Mouse (Mus musculus): ENCODE data around the gene Zfp804b. TPM values are rescaled to one million over a fixed set of nuclear protein-coding genes. Genes with fewer than 3 reads are reported as not detected.
"Not testable (repeated sequence)": the region's sequence is repeated elsewhere in the genome, so short reads cannot be mapped to it uniquely, and the experiment has no call there.

Gene Zfp804b
- 0.09 and 0.14 TPM in 2 replicates for polyA plus RNA-seq (2015; fragmentation: Nextera tagmentation; extraction: Ambion mirVana)

- ATAC-seq: peak; percentile 97
- WGBS: under 1% methylated on average over 50 of the region's 50 CpGs
- H3K36me3 ChIP-seq: no peaks in the 10 kb centered on the region
- no peaks in the 10 kb centered on the region for H3K27me3 ChIP-seq (replicated peaks)
- no peaks in the 10 kb centered on the region for H3K4me1 ChIP-seq (replicated peaks)
- no peak within 1 kb of the TSS for H3K27ac ChIP-seq
- peak within 1 kb of the TSS; percentile 98 for H3K4me2 ChIP-seq (replicated peaks)
- peak within 1 kb of the TSS; percentile 57 for H3K4me3 ChIP-seq (replicated peaks)
- no peaks in the 10 kb centered on the region for H3K9me3 ChIP-seq
- peak within 1 kb of the TSS; percentile 42 for H3K9ac ChIP-seq
These were observed at the start of gene Zfp804b for GRCm38 (mm10) chr5:7344145-7345010. Gene Zfp804b (minus strand): TSS chr5:7344756.

GRCm38 (mm10) chr5:7364616-7365015 lies 20.1 kb upstream of the Zfp804b start:
- not testable (repeated sequence) for ATAC-seq; H3K36me3 ChIP-seq; H3K4me3 ChIP-seq (replicated peaks); H3K9me3 ChIP-seq; H3K27me3 ChIP-seq (replicated peaks); H3K4me1 ChIP-seq (replicated peaks); H3K9ac ChIP-seq; H3K27ac ChIP-seq; H3K4me2 ChIP-seq (replicated peaks)
- WGBS: 91% methylated on average over 1 of the region's 1 CpGs

- no peak overlapping the region for H3K27ac ChIP-seq
- no peaks in the 10 kb centered on the region for H3K36me3 ChIP-seq
- H3K9me3 ChIP-seq: no peaks in the 10 kb centered on the region
- ATAC-seq: peak; percentile 56
- no peaks in the 10 kb centered on the region for H3K27me3 ChIP-seq (replicated peaks)
- peak overlapping the region; percentile 57 for H3K4me3 ChIP-seq (replicated peaks)
- 1% methylated on average over 11 of the region's 11 CpGs for WGBS
- peak overlapping the region; percentile 42 for H3K9ac ChIP-seq
- H3K4me2 ChIP-seq (replicated peaks): peak overlapping the region; percentile 98
- H3K4me1 ChIP-seq (replicated peaks): no peaks in the 10 kb centered on the region
These were observed 444 bp upstream of the Zfp804b start for GRCm38 (mm10) chr5:7345011-7345389.

DNA sequence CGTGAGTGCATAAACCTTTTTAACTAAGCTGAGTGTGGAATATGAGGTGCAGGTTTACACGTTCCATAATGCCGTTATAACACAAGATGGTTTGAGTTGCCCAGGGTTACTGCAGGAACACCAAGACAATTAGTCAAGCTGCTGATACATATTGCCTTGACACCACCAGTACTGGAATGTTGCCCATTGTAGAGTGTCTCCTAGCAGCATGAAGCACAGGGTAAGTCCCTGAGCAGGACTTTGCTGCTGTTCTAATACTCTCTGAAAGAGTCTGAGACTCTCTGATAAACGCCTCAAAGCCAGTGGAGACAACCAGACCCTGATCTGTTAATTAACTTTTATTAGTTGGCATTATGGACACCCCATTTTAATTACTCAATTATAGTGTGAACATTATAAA lies 19.0 kb downstream of the Zfp804b start:
- H3K4me2 ChIP-seq (replicated peaks): no peak overlapping the region
- no peak overlapping the region for H3K27ac ChIP-seq
- H3K27me3 ChIP-seq (replicated peaks): no peaks in the 10 kb centered on the region
- H3K4me3 ChIP-seq (replicated peaks): no peak overlapping the region
- H3K9me3 ChIP-seq: no peaks in the 10 kb centered on the region
- no peak overlapping the region for H3K9ac ChIP-seq
- WGBS: 86% methylated on average over 4 of the region's 4 CpGs
- H3K36me3 ChIP-seq: no peaks in the 10 kb centered on the region
- no peak for ATAC-seq
- no peaks in the 10 kb centered on the region for H3K4me1 ChIP-seq (replicated peaks)

DNA sequence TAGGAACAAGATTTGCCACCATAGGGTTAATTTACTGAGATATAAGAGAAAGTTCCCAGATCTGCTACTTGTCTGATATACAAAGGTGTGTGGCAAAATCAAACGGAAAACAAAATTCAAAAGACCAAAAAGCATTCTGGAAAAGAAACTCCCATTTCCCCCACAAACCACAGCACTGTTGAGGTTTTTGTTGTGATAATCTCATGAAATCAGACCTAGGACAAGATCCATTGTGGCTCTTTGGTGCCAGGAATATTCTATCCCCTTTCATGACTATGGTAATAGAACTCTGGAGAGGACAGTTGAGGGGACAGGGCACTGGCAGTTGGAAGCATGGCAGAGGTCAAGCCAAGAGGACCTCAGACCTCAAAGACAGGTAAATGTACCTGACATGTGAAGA lies 40.7 kb downstream of the Zfp804b start, which contains the start of gene Tex47:
Gene Tex47, plus strand, starts transcription at position 301 of the 400 bp plus-strand sequence.
- ATAC-seq: no peak
- Histone ChIP-seq H3K4me1 (replicated peaks) (no peaks in the 10 kb centered on the region), H3K4me3 (replicated peaks) (no peak within 1 kb of the TSS), H3K36me3 (no peaks in the 10 kb centered on the region), H3K27me3 (replicated peaks) (no peaks in the 10 kb centered on the region), H3K4me2 (replicated peaks) (no peak within 1 kb of the TSS), H3K9ac (no peak within 1 kb of the TSS), H3K27ac (no peak within 1 kb of the TSS), H3K9me3 (no peaks in the 10 kb centered on the region)
- 76% methylated on average over 1 of the region's 1 CpGs for WGBS

DNA sequence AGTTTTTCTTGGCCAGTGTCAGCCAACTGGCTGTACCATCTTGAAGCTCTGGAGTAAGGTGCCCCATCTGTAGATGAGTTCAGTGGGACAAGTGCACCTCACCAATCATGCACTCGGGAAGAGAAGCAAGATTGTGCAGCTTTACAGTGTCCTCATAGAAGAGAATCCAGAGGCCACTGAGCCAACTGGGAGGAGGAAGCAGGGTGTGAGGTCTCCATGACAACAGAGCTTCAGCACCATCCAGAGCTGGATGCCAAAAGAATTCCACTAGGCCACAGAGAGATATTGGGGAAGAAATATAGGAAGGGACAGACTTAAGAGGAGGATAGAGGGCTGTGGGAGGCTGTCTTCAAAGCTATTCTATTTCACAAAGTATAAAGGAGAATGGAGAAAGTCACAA lies 41.6 kb downstream of the Zfp804b start:
- no peak overlapping the region for H3K9ac ChIP-seq
- ATAC-seq: no peak
- no peak overlapping the region for H3K4me3 ChIP-seq (replicated peaks)
- WGBS: 66% methylated on average over 1 of the region's 1 CpGs
- H3K4me1 ChIP-seq (replicated peaks): no peaks in the 10 kb centered on the region
- H3K4me2 ChIP-seq (replicated peaks): no peak overlapping the region
- no peaks in the 10 kb centered on the region for H3K27me3 ChIP-seq (replicated peaks)
- no peak overlapping the region for H3K27ac ChIP-seq
- H3K9me3 ChIP-seq: no peaks in the 10 kb centered on the region
- H3K36me3 ChIP-seq: no peaks in the 10 kb centered on the region

DNA sequence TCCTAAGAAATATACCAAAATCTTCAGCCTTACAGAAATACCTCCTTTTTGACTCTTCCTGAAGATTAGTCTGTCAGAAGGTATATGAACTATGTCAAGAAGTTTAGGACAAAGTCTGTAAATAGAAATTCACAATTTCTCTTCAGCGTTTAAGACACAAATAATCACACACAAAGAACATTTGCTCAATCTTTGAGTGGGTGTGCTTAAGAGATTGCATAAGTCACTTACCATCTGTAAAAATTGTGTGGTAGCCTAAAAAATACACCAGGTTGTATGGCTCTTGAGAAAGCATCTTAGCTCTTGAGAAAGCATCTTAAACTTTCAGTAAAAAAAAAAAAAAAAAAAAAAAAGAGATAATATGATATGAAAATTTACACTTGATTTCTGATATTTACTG lies 60.2 kb downstream of the Zfp804b start:
- H3K4me3 ChIP-seq (replicated peaks): no peak overlapping the region
- H3K27me3 ChIP-seq (replicated peaks): no peaks in the 10 kb centered on the region
- WGBS: 80% methylated on average over 1 of the region's 1 CpGs
- no peak for ATAC-seq
- no peak overlapping the region for H3K27ac ChIP-seq
- H3K9me3 ChIP-seq: no peaks in the 10 kb centered on the region
- H3K36me3 ChIP-seq: no peaks in the 10 kb centered on the region
- H3K9ac ChIP-seq: no peak overlapping the region
- H3K4me2 ChIP-seq (replicated peaks): no peak overlapping the region
- H3K4me1 ChIP-seq (replicated peaks): no peaks in the 10 kb centered on the region

DNA sequence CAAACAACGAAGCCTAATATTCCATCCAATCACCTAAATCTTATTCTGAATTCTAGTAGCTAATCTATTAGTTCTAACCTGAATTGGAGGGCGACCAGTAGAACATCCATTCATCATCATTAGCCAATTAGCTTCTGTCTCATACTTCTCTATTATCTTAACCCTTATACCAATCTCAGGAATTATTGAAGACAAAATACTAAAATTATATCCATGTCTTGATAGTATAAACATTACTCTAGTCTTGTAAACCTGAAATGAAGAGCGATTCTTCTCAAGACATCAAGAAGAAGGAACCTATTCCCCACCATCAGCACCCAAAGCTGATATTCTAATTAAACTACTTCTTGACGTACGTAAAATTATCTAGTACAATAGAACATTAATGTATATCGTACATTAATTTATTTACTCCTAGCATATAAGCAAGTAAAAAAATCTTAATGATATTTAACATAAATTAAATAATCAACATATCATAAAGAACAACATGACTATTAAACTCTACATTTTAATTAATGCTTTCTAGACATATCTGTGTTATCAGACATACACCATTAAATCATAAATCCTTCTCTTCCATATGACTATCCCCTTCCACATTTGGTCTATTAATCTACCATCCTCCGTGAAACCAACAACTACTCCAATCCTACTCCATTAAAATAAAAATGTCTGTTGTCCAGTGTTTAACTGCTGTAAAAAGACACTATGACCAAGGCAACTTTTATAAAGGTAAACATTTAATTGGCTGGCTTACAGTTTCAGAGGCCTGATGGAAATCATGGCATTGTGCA lies 67.7 kb downstream of the Zfp804b start:
- 85% methylated on average over 7 of the region's 7 CpGs for WGBS
- Histone ChIP-seq H3K9ac (no peak overlapping the region), H3K4me2 (replicated peaks) (no peak overlapping the region), H3K27me3 (replicated peaks) (no peaks in the 10 kb centered on the region), H3K27ac (no peak overlapping the region), H3K36me3 (no peaks in the 10 kb centered on the region), H3K9me3 (no peaks in the 10 kb centered on the region), H3K4me1 (replicated peaks) (no peaks in the 10 kb centered on the region), H3K4me3 (replicated peaks) (no peak overlapping the region)
- ATAC-seq: no peak

DNA sequence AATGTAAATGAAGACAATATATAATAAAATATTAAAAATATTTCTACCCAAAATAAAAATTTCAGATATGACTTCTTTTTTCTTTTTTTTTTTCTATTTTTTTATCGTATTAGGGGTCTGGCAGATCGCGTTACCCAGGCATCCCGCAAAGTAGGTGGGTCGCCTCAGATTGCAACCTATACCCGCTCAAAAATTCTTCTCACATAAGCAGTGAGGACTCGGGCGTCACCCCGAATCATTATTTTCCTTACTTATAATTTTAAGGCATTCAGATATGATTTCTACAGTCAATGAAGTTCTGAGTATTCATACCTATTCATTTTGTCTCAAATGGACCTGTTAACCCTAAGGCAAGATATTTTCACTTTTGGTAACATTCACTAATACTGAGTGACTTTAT lies 167.0 kb downstream of the Zfp804b start:
- no peak overlapping the region for H3K4me2 ChIP-seq (replicated peaks)
- H3K4me1 ChIP-seq (replicated peaks): no peaks in the 10 kb centered on the region
- no peak overlapping the region for H3K4me3 ChIP-seq (replicated peaks)
- no peak overlapping the region for H3K9ac ChIP-seq
- no peaks in the 10 kb centered on the region for H3K9me3 ChIP-seq
- 89% methylated on average over 9 of the region's 9 CpGs for WGBS
- no peaks in the 10 kb centered on the region for H3K27me3 ChIP-seq (replicated peaks)
- no peak overlapping the region for H3K27ac ChIP-seq
- no peak for ATAC-seq
- no peaks in the 10 kb centered on the region for H3K36me3 ChIP-seq

DNA sequence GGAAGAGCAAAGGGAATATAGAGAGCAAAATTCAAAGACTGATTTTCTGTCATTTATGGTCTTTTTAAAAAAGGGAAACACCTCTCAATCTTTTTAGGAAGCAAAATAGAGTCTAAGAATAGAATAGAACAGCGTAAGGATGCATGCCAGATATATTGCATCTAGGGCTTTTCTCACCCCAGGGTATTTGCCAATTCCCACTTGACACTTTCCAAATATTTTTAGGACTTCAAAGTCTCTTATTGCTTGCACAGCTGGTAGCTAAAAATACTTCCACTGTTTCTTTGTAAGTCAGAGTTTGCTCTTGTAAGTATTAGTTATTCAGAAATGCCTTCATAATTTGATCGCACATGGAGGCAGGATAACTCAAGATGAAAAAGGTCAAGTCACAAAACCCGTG lies 204.9 kb downstream of the Zfp804b start:
- Histone ChIP-seq H3K27me3 (replicated peaks) (no peaks in the 10 kb centered on the region), H3K9me3 (no peaks in the 10 kb centered on the region), H3K27ac (no peak overlapping the region), H3K4me3 (replicated peaks) (no peak overlapping the region), H3K4me1 (replicated peaks) (no peaks in the 10 kb centered on the region), H3K4me2 (replicated peaks) (no peak overlapping the region), H3K36me3 (no peaks in the 10 kb centered on the region), H3K9ac (no peak overlapping the region)
- WGBS: 64% methylated on average over 3 of the region's 3 CpGs
- ATAC-seq: no peak

- no peak for ATAC-seq
- no peak overlapping the region for H3K4me3 ChIP-seq (replicated peaks)
- whole genome bisulfite sequencing: 47% methylated on average over 2 of the region's 2 CpGs
- no peak overlapping the region for H3K9ac ChIP-seq
- H3K27ac ChIP-seq: no peak overlapping the region
- no peaks in the 10 kb centered on the region for H3K4me1 ChIP-seq (replicated peaks)
- no peak overlapping the region for H3K4me2 ChIP-seq (replicated peaks)
- no peaks in the 10 kb centered on the region for H3K36me3 ChIP-seq
- H3K9me3 ChIP-seq: no peaks in the 10 kb centered on the region
- no peaks in the 10 kb centered on the region for H3K27me3 ChIP-seq (replicated peaks)
These were observed 242.2 kb downstream of the Zfp804b start for GRCm38 (mm10) chr5:7102387-7102786.

- Histone ChIP-seq H3K27ac (no peak overlapping the region), H3K36me3 (no peaks in the 10 kb centered on the region), H3K4me1 (replicated peaks) (no peaks in the 10 kb centered on the region), H3K4me2 (replicated peaks) (no peak overlapping the region), H3K4me3 (replicated peaks) (no peak overlapping the region), H3K9me3 (no peaks in the 10 kb centered on the region), H3K9ac (no peak overlapping the region), H3K27me3 (replicated peaks) (no peaks in the 10 kb centered on the region)
- no peak for ATAC-seq
- WGBS: 74% methylated on average over 1 of the region's 1 CpGs
These were observed 270.5 kb downstream of the Zfp804b start for GRCm38 (mm10) chr5:7073936-7074631.
